Mouse (Mus musculus) T-cell, adult 2 months (primary cell): ENCODE data around the gene Gm7029.
A peak's percentile ranks its signal among the peaks of the same experiment; 100 is the strongest.

Source experiments
- DNase-seq: peaks from one replicate; pipeline ENCODE4 v3.0.0; 2022; ENCODE audit warnings: low spot score

Gene Gm7029

GRCm38 (mm10) chr17:33913905-33914304 lies 40.3 kb downstream of the Gm7029 start:
- DNase-seq, result no peak

GRCm38 (mm10) chr17:33914969-33915391 lies 41.3 kb downstream of the Gm7029 start:
- no peak for DNase-seq

- peak; percentile 92 for DNase-seq
Measured at GRCm38 (mm10) chr17:33915671-33916250, 42.1 kb downstream of the Gm7029 start, which contains the start of the genes Tapbp and Zbtb22. Gene Tapbp, plus strand, starts transcription at chr17:33915899. Gene Zbtb22, plus strand, starts transcription at chr17:33915904.

GRCm38 (mm10) chr17:33916294-33916693 lies 42.7 kb downstream of the Gm7029 start:
- no peak for DNase-seq

- no peak for DNase-seq
Measured at GRCm38 (mm10) chr17:33916847-33917655, 43.4 kb downstream of the Gm7029 start.

GRCm38 (mm10) chr17:33917656-33918292 lies 44.1 kb downstream of the Gm7029 start:
- no peak for DNase-seq

- DNase-seq, result no peak
Measured at GRCm38 (mm10) chr17:33918293-33919203, 44.9 kb downstream of the Gm7029 start.

GRCm38 (mm10) chr17:33919351-33920281 lies 46.0 kb downstream of the Gm7029 start:
- peak; percentile 87 for DNase-seq

DNA sequence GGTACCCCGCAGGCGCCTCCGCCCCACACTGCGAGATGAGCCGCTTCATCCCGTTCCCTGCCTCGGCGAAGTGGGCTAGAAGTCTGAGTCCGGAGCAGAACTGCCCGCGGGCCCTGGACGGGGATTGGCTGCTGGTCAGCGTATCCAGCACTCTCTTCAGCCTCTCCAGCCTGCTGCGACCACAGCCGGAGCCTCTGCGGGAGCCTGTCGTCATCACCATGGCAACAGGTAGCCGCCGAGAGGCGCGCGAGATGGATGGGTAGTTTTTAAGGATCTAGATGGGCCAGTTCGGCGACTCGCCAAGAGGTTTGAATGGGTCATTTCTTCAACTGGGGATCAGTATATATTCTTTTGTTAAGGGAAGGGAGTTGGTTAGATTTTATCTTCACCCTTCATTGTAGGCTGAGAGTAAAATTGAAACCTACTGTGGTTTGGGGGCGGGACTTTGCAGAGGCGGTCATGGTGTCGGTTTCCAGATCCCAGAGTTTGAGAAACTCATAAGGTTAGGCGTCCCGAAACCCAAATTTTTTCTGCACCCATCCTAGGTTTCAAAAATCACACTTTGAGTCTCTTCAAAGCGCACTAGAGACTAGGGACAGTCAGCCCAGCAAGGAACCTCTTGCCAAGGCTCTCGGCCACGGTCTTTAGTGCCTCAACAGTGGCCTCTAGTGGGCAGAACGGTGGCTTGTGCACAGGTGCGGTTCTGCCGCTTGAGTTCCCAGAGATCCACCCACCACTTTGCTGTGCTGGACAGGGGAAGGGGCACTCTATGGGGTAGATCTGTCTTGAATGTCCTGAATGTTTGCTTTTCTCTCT lies 46.9 kb downstream of the Gm7029 start:
- peak; percentile 84 for DNase-seq

GRCm38 (mm10) chr17:33921361-33921760 lies 47.7 kb downstream of the Gm7029 start:
- no peak for DNase-seq
